Mouse (Mus musculus) E14TG2a.4 (cell line): ENCODE data around the gene Foxo1.

Experiments
- H3K27me3 ChIP-seq: 2 replicates; pipeline ENCODE4 v1.6.1; 2014; ENCODE audit warnings: low read length, control low read depth; ENCODE audit not compliant: insufficient read depth
- H3K36me3 ChIP-seq: 2 replicates; pipeline ENCODE4 v1.6.1; 2014; ENCODE audit warnings: low read length, control low read depth; ENCODE audit not compliant: insufficient read depth
- H3K4me1 ChIP-seq: replicated peaks from 2 replicates; pipeline ENCODE4 v1.6.1; 2014; ENCODE audit warnings: low read depth, low read length, control low read depth
- H3K4me3 ChIP-seq: replicated peaks from 2 replicates; pipeline ENCODE4 v1.5.1; 2014; ENCODE audit warnings: mild to moderate bottlenecking, low read length
- H3K9me3 ChIP-seq: 2 replicates; pipeline ENCODE4 v1.6.1; 2014; ENCODE audit warnings: low read length, control low read depth
- CTCF ChIP-seq: conservative IDR thresholded peaks from 2 replicates; pipeline ENCODE4 v1.5.1; 2014; ENCODE audit warnings: low read length
- NANOG ChIP-seq: IDR thresholded peaks from 2 replicates; pipeline ENCODE4 v1.6.1; 2014; ENCODE audit warnings: borderline replicate concordance, low read length, mixed read lengths
- POU5F1 ChIP-seq: IDR thresholded peaks from 2 replicates; pipeline ENCODE4 v1.6.1; 2014; ENCODE audit warnings: low read length, borderline replicate concordance

Gene Foxo1

GRCm38 (mm10) chr3:52357265-52357953, 89.3 kb downstream of the Foxo1 start:
- TF ChIP-seq POU5F1 (no peak), CTCF (no peak), NANOG (no peak)
- Histone ChIP-seq H3K36me3 (no peaks in the 10 kb centered on the region), H3K27me3 (no peaks in the 10 kb centered on the region), H3K9me3 (no peaks in the 10 kb centered on the region), H3K4me1 (no peaks in the 10 kb centered on the region), H3K4me3 (no peak overlapping the region)

DNA sequence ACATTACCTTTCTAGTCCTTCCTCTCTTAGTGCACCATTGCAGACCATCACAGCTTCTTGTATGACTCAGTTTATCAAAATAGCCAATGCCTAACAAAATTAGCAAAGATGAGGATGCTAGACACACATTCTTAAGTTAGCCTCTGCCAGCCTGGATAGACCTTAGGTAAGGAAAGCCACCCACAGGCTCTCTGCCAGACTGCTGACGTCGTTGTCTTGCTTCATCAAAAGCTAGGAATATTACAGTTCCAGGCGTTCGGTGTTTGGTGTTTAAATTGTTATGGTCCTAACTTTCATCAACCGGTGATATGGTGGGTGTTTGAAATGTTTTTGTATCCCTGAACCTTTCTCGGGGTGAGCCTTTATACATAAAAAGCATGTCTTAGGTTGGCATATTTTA, 96.4 kb downstream of the Foxo1 start:
- TF ChIP-seq CTCF = no peak
- no peak for TF ChIP-seq POU5F1
- TF ChIP-seq NANOG = no peak
- no peaks in the 10 kb centered on the region for H3K27me3 ChIP-seq
- H3K4me3 ChIP-seq = no peak overlapping the region
- no peaks in the 10 kb centered on the region for H3K9me3 ChIP-seq
- H3K36me3 ChIP-seq = no peaks in the 10 kb centered on the region
- no peaks in the 10 kb centered on the region for H3K4me1 ChIP-seq

DNA sequence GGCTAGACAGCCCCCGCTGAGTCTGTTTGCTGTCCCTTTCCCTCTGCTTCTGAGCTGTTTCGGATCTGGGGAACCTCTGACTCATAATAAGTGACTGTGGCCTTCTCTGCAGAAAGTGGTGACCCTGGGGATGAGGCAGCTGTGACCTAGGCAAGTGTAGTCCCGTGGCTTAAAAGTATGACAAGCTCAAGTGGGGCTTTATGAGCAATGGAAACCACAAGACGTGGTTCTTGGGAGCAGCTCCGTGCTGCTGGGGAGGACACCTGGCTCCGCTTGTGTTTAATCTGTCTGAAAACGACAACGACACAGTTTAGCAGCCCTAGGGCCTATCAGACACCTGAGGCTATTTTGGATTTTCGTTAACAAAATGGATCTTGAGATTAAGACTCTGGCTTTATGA, 101.1 kb downstream of the Foxo1 start:
- Histone ChIP-seq H3K9me3 (no peaks in the 10 kb centered on the region), H3K27me3 (no peaks in the 10 kb centered on the region), H3K36me3 (no peaks in the 10 kb centered on the region), H3K4me1 (no peaks in the 10 kb centered on the region), H3K4me3 (no peak overlapping the region)
- TF ChIP-seq POU5F1 (no peak), NANOG (no peak), CTCF (no peak)

GRCm38 (mm10) chr3:52369881-52370428, 101.8 kb downstream of the Foxo1 start:
- TF ChIP-seq POU5F1 (no peak), CTCF (no peak), NANOG (no peak)
- no peaks in the 10 kb centered on the region for H3K36me3 ChIP-seq
- H3K4me1 ChIP-seq = no peaks in the 10 kb centered on the region
- no peak overlapping the region for H3K4me3 ChIP-seq
- no peaks in the 10 kb centered on the region for H3K27me3 ChIP-seq
- no peaks in the 10 kb centered on the region for H3K9me3 ChIP-seq

- Histone ChIP-seq H3K4me3 (no peak overlapping the region), H3K36me3 (no peaks in the 10 kb centered on the region), H3K9me3 (no peaks in the 10 kb centered on the region), H3K27me3 (no peaks in the 10 kb centered on the region), H3K4me1 (peaks cover 12% of the 10 kb centered on the region)
- no peak for TF ChIP-seq POU5F1
- TF ChIP-seq NANOG = no peak
- TF ChIP-seq CTCF = no peak
Observed at GRCm38 (mm10) chr3:52376974-52377373, 108.8 kb downstream of the Foxo1 start.

- TF ChIP-seq NANOG = no peak
- TF ChIP-seq POU5F1 = no peak
- TF ChIP-seq CTCF = no peak
- H3K9me3 ChIP-seq = no peaks in the 10 kb centered on the region
- 0 out of 2 replicates have a peak overlapping the region, but pooled peaks have one; percentile 1 for H3K4me3 ChIP-seq
- H3K36me3 ChIP-seq = no peaks in the 10 kb centered on the region
- peaks cover 11% of the 10 kb centered on the region; the same call in 1 of the 2 replicates for H3K27me3 ChIP-seq
- peaks cover 49% of the 10 kb centered on the region for H3K4me1 ChIP-seq
Observed at GRCm38 (mm10) chr3:52383351-52383750, 115.2 kb downstream of the Foxo1 start.

DNA sequence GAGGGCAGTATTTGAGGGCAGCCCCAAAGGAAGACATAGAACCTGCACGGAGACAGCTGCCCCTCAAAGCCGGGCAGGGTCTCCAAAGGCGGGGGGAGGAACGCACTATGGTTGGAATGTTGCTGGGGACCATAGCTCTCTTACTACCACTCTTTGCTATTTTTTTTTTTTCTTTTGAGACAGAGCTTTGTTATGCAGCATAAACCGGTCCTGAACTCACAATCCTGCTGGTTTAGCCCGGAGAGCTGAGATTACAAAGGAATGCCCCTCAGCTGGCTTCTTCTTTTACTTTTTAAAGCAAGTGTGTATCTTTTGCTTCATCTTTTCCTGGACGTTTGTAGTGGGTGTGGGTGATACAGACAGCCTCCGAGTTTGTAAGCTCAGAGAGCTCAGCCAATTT, 118.2 kb downstream of the Foxo1 start:
- H3K4me3 ChIP-seq = no peak overlapping the region
- no peaks in the 10 kb centered on the region for H3K9me3 ChIP-seq
- no peaks in the 10 kb centered on the region for H3K36me3 ChIP-seq
- peaks cover 64% of the 10 kb centered on the region for H3K4me1 ChIP-seq
- no peak for TF ChIP-seq NANOG
- peak; percentile 91 for TF ChIP-seq POU5F1
- H3K27me3 ChIP-seq = peaks cover 11% of the 10 kb centered on the region; the same call in 1 of the 2 replicates

DNA sequence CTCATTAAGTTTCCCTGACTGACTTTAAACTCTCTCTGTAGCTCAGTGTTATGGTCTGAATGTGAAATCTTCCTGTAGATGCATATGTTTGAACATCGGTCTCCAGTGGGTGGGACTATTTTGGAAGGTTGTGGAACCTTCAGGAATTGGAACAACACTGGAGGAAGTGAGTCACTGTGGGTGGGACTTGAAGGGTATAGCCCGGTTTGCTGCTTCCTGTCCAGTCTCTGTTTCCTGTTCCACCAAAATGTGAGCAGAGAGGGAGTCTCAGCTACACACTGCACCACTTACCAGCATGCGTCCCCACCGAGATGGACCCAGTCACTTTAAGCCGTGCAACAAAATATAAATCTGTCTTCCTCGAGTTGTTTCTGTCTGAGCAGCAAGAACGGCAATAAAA, 122.2 kb downstream of the Foxo1 start:
- Histone ChIP-seq H3K4me1 (peaks cover 61% of the 10 kb centered on the region), H3K9me3 (no peaks in the 10 kb centered on the region), H3K36me3 (no peaks in the 10 kb centered on the region), H3K4me3 (peak overlapping the region; percentile 73), H3K27me3 (0 out of 2 replicates have a peak, but pooled peaks cover 3% of the 10 kb centered on the region)
- TF ChIP-seq NANOG = no peak
- no peak for TF ChIP-seq POU5F1
- TF ChIP-seq CTCF = no peak
